Mouse (Mus musculus) heart, embryonic 15.5 days (tissue): ENCODE results near the gene Fermt3. TPM values are rescaled to one million over a fixed set of nuclear protein-coding genes. Genes with fewer than 3 reads are reported as not detected.

Experiments used
- ATAC-seq: fragments of 200-750 bp; cut with Nextera tagmentation; replicated peaks from 2 replicates; pipeline ENCODE4 v1.8.0; 2017; ENCODE audit warnings: low read depth, moderate TSS enrichment; ENCODE audit not compliant: insufficient number of reproducible peaks, insufficient read depth, low FRiP score
- H3K27ac ChIP-seq: fragments of 300-500 bp; sonication (generic); 2 replicates; pipeline ENCODE4 v1.5.1; 2015; ENCODE audit warnings: mild to moderate bottlenecking, inconsistent platforms
- H3K27me3 ChIP-seq: fragments of 300-500 bp; sonication (generic); 2 replicates; pipeline ENCODE4 v1.6.1; 2015; ENCODE audit warnings: inconsistent platforms
- H3K36me3 ChIP-seq: fragments of 300-500 bp; sonication (generic); 2 replicates; pipeline ENCODE4 v1.6.1; 2015; ENCODE audit warnings: mild to moderate bottlenecking, inconsistent platforms
- H3K4me1 ChIP-seq: fragments of 300-500 bp; sonication (generic); replicated peaks from 2 replicates; pipeline ENCODE4 v1.6.1; 2015; ENCODE audit warnings: inconsistent platforms
- H3K4me2 ChIP-seq: fragments of 300-500 bp; sonication (generic); 2 replicates; pipeline ENCODE4 v1.6.1; 2015; ENCODE audit warnings: inconsistent platforms, mild to moderate bottlenecking, moderate library complexity
- H3K4me3 ChIP-seq: fragments of 300-500 bp; sonication (generic); 2 replicates; pipeline ENCODE4 v1.5.1; 2015; ENCODE audit warnings: mild to moderate bottlenecking, inconsistent platforms
- H3K9ac ChIP-seq: fragments of 300-500 bp; sonication (generic); 2 replicates; pipeline ENCODE4 v1.6.1; 2015; ENCODE audit warnings: mild to moderate bottlenecking, inconsistent platforms
- H3K9me3 ChIP-seq: fragments of 300-500 bp; sonication (generic); replicated peaks from 2 replicates; pipeline ENCODE4 v1.6.1; 2016; ENCODE audit warnings: inconsistent platforms
- WGBS: fragments of 180-500 bp; shearing (Covaris S2); methylation state at CpG from one replicate; pipeline ENCODE4 v1.1.7; 2015; ENCODE audit warnings: mixed read lengths; 5-methylcytosine and 5-hydroxymethylcytosine counted together
- polyA plus RNA-seq: library from polyadenylated mRNA; unstranded; fragments of >200 nt; fragmentation: Nextera tagmentation; extraction: Ambion mirVana; gene quantifications from 2 replicates; pipeline ENCODE4 v1.2.1, GENCODE M21; 2015

The Fermt3 gene
- polyA plus RNA-seq, 1 experiment from 2014 or later = 6.5 TPM

DNA sequence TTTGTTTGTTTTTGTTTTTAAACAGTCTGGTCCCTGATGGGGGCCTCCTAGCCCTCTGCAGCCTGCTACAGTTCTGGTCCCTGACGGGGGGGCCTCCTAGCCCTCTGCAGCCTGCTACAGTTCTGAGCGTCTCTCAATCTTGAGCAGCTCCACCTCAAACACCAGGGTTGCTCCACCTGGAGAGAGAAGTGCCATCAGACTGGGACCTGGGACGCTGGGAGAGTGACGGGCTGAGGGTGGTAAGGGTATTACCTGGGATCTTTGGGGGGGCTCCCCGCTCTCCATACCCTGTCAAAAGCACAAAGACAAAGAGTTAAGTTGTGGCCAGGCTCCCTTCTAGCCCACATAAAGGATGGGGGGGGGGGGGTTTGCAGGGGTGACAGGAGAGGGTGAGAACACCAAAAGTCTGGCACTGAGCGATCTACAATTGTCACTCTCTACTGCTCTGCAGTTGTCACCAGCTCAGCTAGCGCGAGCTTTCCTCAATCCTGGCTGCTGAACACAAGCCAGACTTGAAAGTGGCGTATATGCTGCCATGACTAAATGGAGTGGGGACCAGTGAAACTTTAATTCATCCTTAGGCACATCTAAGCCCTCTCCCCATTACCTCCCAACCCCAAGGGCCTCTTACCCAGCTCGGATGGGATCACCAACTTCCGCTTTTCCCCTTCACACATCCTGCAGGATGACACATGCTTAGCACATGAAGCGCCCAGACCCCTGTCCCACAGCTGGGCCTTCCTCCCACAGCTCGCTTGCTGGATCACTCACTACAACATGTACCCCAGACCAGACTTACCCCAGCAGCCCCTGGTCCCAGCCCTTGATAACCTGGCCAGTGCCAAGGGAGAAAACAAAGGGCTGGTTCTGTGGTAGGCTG, 41.3 kb downstream of the Fermt3 start:
- ATAC-seq = no peak

DNA sequence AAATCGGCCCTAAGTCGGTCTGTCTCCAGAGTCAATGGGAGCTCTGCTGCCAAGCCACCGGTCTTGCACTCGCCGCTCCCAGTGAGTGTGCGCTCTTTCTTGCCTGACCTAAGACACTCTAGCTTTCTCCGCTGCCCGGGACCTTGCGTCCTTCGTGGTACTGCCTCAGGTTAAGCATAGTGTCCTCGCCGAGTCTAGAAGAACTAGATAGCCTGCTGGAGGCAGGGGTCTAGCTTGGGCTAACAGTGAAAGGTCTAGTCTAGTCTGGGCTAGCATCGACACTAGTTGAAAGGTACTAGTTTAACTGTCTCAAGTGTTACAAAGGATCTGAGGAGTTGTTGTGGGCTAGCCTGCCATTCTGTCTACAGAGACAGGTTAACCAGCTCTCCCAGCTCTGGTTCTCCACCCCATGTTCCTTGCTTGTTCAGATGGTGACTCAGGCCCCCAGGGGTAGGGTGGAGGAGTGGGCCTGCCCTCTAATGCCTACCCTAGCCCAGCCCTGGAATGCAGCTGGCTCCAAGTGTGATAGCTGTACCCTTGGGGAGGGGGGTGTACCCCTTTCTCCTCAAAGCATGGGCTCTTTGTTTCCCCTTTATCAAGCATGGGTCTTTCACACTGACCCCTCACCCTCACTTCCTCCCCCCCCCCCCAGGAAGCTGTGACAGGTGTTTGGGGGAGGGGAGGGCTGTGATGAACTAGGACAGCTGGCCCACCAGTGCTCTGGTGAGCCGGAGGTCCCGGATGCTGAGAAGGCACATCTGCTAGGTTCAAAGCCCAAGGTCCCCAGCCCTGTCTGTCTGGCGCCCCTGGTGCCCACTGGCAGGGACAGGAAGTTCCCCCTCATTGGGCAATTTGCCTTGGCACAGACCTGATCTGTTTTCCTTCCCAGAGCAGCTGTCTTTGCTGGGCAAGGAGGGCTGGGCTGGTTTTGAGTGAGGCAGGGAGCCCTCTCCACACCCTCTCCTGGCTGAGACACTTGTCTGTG, 43.4 kb downstream of the Fermt3 start, which contains the start of gene Plcb3:
Gene Plcb3, minus strand, starts transcription at position 934 of the 985 bp plus-strand sequence.
- under 1% methylated on average over 16 of the region's 16 CpGs for WGBS
- peaks cover 21% of the 10 kb centered on the region for H3K36me3 ChIP-seq
- peak within 1 kb of the TSS; percentile 90 for H3K4me2 ChIP-seq
- peak within 1 kb of the TSS; percentile 77 for H3K4me3 ChIP-seq
- peak within 1 kb of the TSS; percentile 82 for H3K9ac ChIP-seq
- no peaks in the 10 kb centered on the region for H3K27me3 ChIP-seq
- peaks cover 54% of the 10 kb centered on the region for H3K4me1 ChIP-seq
- no peak for ATAC-seq
- peak within 1 kb of the TSS; percentile 93 for H3K27ac ChIP-seq
- no peaks in the 10 kb centered on the region for H3K9me3 ChIP-seq

More for the DNA sequence above, 41.3 kb downstream of the Fermt3 start:
- Histone ChIP-seq H3K27me3 (no peaks in the 10 kb centered on the region), H3K36me3 (peaks cover 31% of the 10 kb centered on the region), H3K4me2 (peak overlapping the region; percentile 89; the same call in 1 of the 2 replicates), H3K9ac (peak overlapping the region; percentile 79; the same call in 1 of the 2 replicates), H3K4me3 (peak overlapping the region; percentile 79; the same call in 1 of the 2 replicates), H3K4me1 (peaks cover 50% of the 10 kb centered on the region), H3K27ac (peak overlapping the region; percentile 97), H3K9me3 (no peaks in the 10 kb centered on the region)
- 71% methylated on average over 13 of the region's 13 CpGs for WGBS

DNA sequence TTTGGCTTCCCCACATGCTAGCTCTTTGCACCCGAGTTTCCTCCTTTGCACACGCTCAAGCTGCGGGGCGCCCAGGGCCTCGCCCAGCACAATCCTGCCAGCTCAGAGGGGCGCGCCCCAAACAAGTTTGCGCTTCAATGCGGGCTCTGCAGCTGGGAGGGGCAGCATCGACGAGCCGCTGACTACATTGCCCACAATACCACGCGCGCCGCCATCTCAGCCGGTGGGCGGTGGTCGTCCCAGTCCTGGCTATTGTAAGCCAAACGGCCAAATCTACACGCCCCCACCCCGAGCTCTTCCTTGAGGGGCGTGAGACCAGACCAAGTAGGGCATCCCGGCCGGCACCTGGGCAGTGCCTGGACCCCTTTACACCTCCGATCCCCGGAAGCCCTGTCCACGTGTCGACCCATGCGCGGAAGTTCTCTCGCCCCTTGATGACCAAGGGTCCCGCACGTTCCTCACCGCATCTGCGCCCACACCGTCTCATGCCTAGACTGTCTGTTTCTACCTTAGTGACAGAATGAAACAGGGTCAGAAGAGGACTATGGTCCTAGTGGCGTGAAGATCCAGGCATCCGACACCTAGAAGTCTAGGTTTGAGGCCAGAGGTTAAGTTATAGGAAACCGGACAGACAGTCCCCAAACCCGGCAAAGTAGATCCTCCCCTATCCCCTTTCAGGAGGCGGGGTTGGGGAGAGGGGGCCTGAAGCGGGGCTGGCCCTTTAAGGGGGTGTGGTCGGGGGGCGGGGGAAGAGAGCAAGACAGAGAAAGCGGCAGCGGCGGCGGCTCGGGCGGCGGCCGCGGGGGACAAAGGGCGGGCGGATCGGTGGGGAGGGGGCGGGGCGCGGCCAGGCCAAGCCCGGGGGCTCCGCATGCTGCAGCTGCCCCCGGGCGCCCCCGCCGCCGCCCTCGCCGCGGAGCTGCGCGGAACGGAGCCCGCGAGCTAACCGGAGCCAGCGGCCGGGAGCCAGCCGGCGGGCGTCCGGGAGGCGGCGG, 44.8 kb downstream of the Fermt3 start, which contains the start of gene Ppp1r14b:
Gene Ppp1r14b, plus strand, starts transcription at position 758 of the 995 bp plus-strand sequence.
- Histone ChIP-seq H3K4me2 (peak within 1 kb of the TSS; percentile 90), H3K36me3 (peaks cover 21% of the 10 kb centered on the region), H3K27ac (peak within 1 kb of the TSS; percentile 93), H3K4me1 (peaks cover 64% of the 10 kb centered on the region), H3K9me3 (no peaks in the 10 kb centered on the region), H3K9ac (peak within 1 kb of the TSS; percentile 82), H3K4me3 (peak within 1 kb of the TSS; percentile 77), H3K27me3 (no peaks in the 10 kb centered on the region)
- under 1% methylated on average over 84 of the region's 84 CpGs for WGBS
- ATAC-seq = peak; percentile 57

DNA sequence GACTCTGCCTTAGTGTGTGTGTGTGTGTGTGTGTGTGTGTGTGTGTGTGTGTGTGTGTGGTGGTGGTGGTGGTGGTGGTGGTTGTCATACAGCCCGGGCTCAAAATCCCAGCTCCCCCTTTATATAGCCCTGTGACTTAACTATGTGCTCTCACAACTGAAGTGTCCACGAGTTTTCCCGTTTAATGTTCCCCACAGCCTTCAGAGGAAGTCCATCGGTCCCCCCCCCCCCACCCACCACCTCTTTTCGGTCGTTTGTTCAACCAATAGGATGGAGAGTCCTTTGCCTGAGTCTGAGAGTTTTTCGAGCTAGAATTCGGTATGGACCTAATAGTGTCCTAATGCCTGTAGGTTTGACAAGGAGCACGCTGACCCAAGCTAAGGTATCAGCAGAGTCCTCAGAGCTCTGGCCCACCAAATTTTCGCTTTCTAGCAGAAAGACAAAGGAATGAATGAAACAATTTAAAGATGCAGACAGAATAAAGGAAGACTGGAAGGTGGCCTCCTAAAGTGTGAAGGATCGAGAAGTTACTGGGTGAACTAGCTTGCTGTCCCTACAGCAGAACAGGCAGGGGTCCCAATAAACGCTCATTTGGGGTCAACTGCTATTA, 45.6 kb downstream of the Fermt3 start:
- Histone ChIP-seq H3K4me2 (peak overlapping the region; percentile 90), H3K9ac (peak overlapping the region; percentile 82), H3K4me1 (peaks cover 61% of the 10 kb centered on the region), H3K9me3 (no peaks in the 10 kb centered on the region), H3K36me3 (peaks cover 20% of the 10 kb centered on the region), H3K4me3 (peak overlapping the region; percentile 77), H3K27me3 (no peaks in the 10 kb centered on the region), H3K27ac (peak overlapping the region; percentile 93)
- 33% methylated on average over 12 of the region's 12 CpGs for WGBS
- ATAC-seq = no peak

DNA sequence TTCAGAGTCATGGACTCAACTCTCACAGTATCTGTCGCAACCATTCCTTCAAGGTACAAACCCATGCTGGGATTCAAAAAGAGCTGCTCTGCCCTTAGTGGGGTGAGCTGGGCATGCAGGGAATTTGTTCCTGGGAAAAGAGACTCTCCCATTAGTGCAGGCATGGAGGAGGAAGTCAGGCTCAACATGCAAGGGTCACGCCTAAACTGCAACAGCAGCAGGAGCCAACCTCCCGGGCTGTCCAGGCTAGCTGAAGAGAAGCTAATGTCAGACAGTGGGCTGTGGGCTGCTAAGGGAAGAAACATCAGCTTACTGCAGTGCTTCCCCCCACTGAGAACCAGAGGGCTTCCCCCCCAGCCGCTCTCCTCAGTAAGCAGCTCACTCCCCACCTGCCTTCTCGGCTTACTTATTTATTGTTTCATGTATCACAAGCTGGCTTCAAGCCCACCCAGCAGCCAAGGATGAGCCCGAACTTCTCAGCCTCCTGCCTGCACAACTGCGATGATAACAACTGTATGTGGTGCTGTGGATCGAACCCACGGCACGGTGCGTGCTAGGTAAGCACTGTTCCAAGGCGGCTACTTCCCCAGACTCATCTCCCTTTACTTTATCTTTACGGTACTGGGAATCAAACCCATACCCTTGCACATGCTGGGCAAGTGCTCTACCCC, 46.9 kb downstream of the Fermt3 start:
- H3K9me3 ChIP-seq = no peaks in the 10 kb centered on the region
- no peaks in the 10 kb centered on the region for H3K27me3 ChIP-seq
- H3K4me3 ChIP-seq = no peak overlapping the region
- no peak overlapping the region for H3K4me2 ChIP-seq
- H3K9ac ChIP-seq = no peak overlapping the region
- no peak for ATAC-seq
- no peak overlapping the region for H3K27ac ChIP-seq
- peaks cover 55% of the 10 kb centered on the region for H3K4me1 ChIP-seq
- peaks cover 8% of the 10 kb centered on the region for H3K36me3 ChIP-seq
- 75% methylated on average over 13 of the region's 13 CpGs for whole genome bisulfite sequencing

DNA sequence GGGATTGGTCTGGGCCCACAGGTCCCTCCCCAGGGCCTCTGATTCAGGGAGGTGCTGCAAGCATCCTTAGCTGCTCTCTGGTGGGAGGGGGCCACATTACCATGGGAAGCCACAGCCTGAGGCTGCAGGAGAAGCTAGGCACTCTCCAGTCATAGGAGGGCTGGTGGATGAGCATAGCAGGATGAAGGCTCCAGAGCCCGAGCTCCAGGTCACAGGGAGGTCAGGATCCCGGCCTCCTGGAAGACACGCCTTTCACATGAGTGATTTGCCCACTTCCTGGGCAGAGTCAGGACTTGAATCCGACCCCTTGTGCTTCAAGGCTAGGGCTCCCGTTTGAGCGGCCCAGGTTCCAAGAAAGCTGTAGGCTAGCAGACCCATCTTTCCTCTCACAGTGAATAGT, 47.6 kb downstream of the Fermt3 start:
- Histone ChIP-seq H3K4me2 (no peak overlapping the region), H3K4me1 (peaks cover 49% of the 10 kb centered on the region), H3K27ac (peak overlapping the region; percentile 28; the same call in 1 of the 2 replicates), H3K9ac (no peak overlapping the region), H3K36me3 (peaks cover 3% of the 10 kb centered on the region; the same call in 1 of the 2 replicates), H3K27me3 (no peaks in the 10 kb centered on the region), H3K4me3 (no peak overlapping the region), H3K9me3 (no peaks in the 10 kb centered on the region)
- WGBS = 37% methylated on average over 6 of the region's 6 CpGs
- ATAC-seq = no peak

DNA sequence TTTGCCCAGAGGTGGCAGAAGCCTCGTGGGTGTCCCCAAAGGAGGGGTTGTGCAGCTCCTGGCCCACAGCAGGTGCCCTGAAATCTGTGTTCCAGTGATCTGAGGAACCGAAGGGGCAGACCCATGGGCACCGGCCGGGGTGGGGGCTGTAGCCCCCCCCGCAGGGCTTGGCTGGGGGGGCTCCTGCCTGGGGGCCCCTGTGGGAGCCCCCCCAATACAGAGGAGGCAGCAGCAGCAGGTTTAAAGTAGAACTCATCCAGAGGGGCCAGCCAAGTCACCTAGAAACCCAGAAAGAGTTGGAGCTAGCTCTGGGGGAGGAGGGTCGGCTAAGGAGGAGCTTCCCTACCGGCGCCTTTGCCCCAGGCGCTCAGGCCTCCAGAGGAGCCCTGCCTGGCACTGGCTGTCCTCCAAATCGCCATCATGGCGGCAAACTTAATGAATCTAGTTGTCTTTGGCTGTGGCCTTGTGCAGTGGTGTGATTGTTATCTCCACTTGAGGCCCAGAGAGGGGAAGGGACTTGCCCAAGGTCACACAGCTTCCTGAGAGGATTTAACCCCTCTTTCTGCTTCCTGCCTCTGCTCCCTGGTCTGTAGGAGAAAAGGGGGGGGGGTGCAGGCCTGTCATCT, 48.7 kb downstream of the Fermt3 start:
- WGBS = 23% methylated on average over 11 of the region's 11 CpGs
- Histone ChIP-seq H3K27ac (peak overlapping the region; percentile 28), H3K4me2 (peak overlapping the region; percentile 79), H3K4me3 (peak overlapping the region; percentile 62), H3K9ac (peak overlapping the region; percentile 75), H3K36me3 (no peaks in the 10 kb centered on the region; the same call in 1 of the 2 replicates), H3K27me3 (no peaks in the 10 kb centered on the region), H3K4me1 (peaks cover 38% of the 10 kb centered on the region), H3K9me3 (no peaks in the 10 kb centered on the region)
- no peak for ATAC-seq

DNA sequence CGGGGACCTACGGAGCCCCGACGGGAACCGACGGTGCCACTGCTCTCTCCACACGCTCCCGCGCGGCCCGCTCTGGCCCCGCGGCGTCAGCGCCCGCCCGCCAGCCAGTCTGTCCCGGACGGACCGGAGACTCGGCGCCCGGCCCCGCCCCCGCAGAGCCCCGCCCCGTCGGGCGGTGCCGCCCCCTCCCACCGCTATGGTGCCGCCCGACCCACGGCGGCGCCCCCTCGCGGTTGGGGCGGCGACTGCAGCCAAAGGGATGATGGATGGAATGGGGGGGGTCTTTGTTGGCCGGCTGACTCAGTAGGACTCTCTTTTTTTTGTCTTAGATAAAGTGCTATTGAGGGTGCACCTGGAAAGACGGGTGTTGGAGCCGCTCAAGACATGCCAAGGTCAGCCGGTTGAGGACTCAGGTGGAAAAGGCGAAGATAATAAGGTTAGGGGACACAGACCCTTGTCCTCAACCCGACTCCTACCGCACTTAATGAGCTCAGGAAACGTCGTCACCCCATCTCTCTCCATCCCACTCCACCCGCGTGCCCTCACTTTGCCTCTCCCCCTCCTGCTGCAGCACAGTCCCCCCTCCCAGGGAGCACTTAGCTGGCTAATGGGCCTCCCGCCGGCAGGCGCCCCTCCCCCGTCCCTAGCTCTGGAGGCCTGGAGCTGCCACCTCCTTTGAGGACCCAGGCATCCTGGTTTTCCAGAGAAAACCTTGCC, 49.4 kb downstream of the Fermt3 start:
- H3K9me3 ChIP-seq = no peaks in the 10 kb centered on the region
- H3K27ac ChIP-seq = peak overlapping the region; percentile 52; the same call in 1 of the 2 replicates
- H3K36me3 ChIP-seq = peaks cover 3% of the 10 kb centered on the region; the same call in 1 of the 2 replicates
- WGBS = 2% methylated on average over 54 of the region's 55 CpGs
- H3K4me2 ChIP-seq = peak overlapping the region; percentile 79
- H3K4me1 ChIP-seq = peaks cover 38% of the 10 kb centered on the region
- peak overlapping the region; percentile 62 for H3K4me3 ChIP-seq
- H3K27me3 ChIP-seq = no peaks in the 10 kb centered on the region
- peak overlapping the region; percentile 75 for H3K9ac ChIP-seq
- peak; percentile 76 for ATAC-seq

DNA sequence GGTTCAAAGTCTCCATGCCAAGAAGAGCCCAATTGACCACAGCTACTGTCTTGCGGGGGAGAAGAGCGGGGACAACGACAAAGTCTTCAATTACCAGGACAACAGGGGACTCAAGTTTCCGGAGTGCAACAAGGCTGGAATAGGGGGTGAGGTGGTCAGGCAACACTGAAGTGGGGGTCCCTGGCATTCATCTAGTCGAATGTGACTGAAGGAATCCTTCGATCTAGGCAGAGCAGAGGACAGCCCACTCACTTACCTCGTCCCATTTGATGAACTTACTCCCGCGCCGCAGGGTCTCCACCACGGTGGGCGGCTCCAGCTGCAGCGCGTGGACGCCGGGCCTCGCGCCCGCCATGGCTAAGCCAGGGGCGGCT, 50.0 kb downstream of the Fermt3 start:
- WGBS = under 1% methylated on average over 20 of the region's 20 CpGs
- peak overlapping the region; percentile 75 for H3K9ac ChIP-seq
- H3K4me1 ChIP-seq = peaks cover 38% of the 10 kb centered on the region
- no peaks in the 10 kb centered on the region for H3K27me3 ChIP-seq
- peak overlapping the region; percentile 62 for H3K4me3 ChIP-seq
- no peaks in the 10 kb centered on the region for H3K9me3 ChIP-seq
- peak overlapping the region; percentile 79 for H3K4me2 ChIP-seq
- H3K27ac ChIP-seq = peak overlapping the region; percentile 52; the same call in 1 of the 2 replicates
- ATAC-seq = no peak
- H3K36me3 ChIP-seq = peaks cover 8% of the 10 kb centered on the region; the same call in 1 of the 2 replicates
